Mouse (Mus musculus) liver, adult 2 months (tissue): ENCODE measurements at regions not wholly inside any gene's neighbourhood (a gene's known extent, or its start where the extent isn't known, plus 50 kb on each side); places are given as distances from the start of the nearest gene placed in this dataset.
"Not testable (repeated sequence)": the region's sequence is repeated elsewhere in the genome, so short reads cannot be mapped to it uniquely, and the experiment has no call there.

ENCODE experiments used
- DNase-seq: peaks from one replicate; pipeline ENCODE4 v3.0.0-alpha.2; 2011; ENCODE audit warnings: low read depth, low spot score; ENCODE audit errors: extremely low read depth
- H3K27ac ChIP-seq: fragments of 200-500 bp; replicated peaks from 2 replicates; pipeline ENCODE4 v1.5.1; 2012; ENCODE audit warnings: low read depth, mild to moderate bottlenecking, control low read depth, inconsistent platforms, low read length; ENCODE audit not compliant: insufficient read depth
- H3K27me3 ChIP-seq: fragments of 200-500 bp; 2 replicates; pipeline ENCODE4 v1.6.1; 2012; ENCODE audit warnings: mild to moderate bottlenecking, moderate library complexity, low read length, inconsistent platforms; ENCODE audit not compliant: control insufficient read depth, insufficient read depth
- H3K36me3 ChIP-seq: fragments of 200-500 bp; 2 replicates; pipeline ENCODE4 v1.6.1; 2012; ENCODE audit warnings: low read length, inconsistent platforms; ENCODE audit not compliant: control insufficient read depth, insufficient read depth
- H3K4me1 ChIP-seq: fragments of 200-500 bp; 2 replicates; pipeline ENCODE4 v1.6.1; 2011; ENCODE audit warnings: low read length; ENCODE audit not compliant: control insufficient read depth, insufficient read depth
- H3K4me3 ChIP-seq: fragments of 200-500 bp; 2 replicates; pipeline ENCODE4 v1.5.1; 2011; ENCODE audit warnings: low read depth, mild to moderate bottlenecking, control low read depth, low read length, moderate library complexity; ENCODE audit not compliant: insufficient read depth
- H3K79me2 ChIP-seq: fragments of 200-500 bp; 2 replicates; pipeline ENCODE4 v1.6.1; 2012; ENCODE audit warnings: inconsistent platforms, mild to moderate bottlenecking, low read length, moderate library complexity; ENCODE audit not compliant: control insufficient read depth, insufficient read depth
- H3K9ac ChIP-seq: fragments of 200-500 bp; 2 replicates; pipeline ENCODE4 v1.6.1; 2012; ENCODE audit warnings: low read depth, mild to moderate bottlenecking, control low read depth, inconsistent platforms, low read length
- CTCF ChIP-seq: fragments of 200-500 bp; IDR thresholded peaks from 2 replicates; pipeline ENCODE4 v1.5.1; 2011; ENCODE audit warnings: low read depth, low read length, control low read depth
- POLR2A ChIP-seq: fragments of 200-500 bp; IDR thresholded peaks from 2 replicates; pipeline ENCODE4 v1.6.1; 2011; ENCODE audit warnings: low read length, control low read depth; ENCODE audit not compliant: insufficient read depth; ENCODE audit errors: extremely low read depth
- WGBS: fragments of 180-500 bp; shearing (Covaris S2); methylation state at CpG from one replicate; pipeline ENCODE4 v1.1.7; 2018; 5-methylcytosine and 5-hydroxymethylcytosine counted together

- Histone ChIP-seq H3K4me1 (no peaks in the 10 kb centered on the region), H3K27me3 (no peaks in the 10 kb centered on the region), H3K27ac (no peak overlapping the region), H3K4me3 (no peak overlapping the region), H3K9ac (no peak overlapping the region), H3K79me2 (no peaks in the 10 kb centered on the region), H3K36me3 (no peaks in the 10 kb centered on the region)
- DNase-seq = no peak
- WGBS = 64% methylated on average over 1 of the region's 1 CpGs
- TF ChIP-seq POLR2A = no peak
- TF ChIP-seq CTCF = no peak
Measured at GRCm38 (mm10) chr6:14456394-14456793, 298.7 kb downstream of the Ppp1r3a start.

GRCm38 (mm10) chr6:14453321-14453720 is 301.8 kb downstream of the Ppp1r3a start:
- 66% methylated on average over 3 of the region's 3 CpGs for WGBS
- H3K27me3 ChIP-seq, H3K4me3 ChIP-seq, H3K4me1 ChIP-seq, H3K27ac ChIP-seq, H3K9ac ChIP-seq, DNase-seq, H3K36me3 ChIP-seq, H3K79me2 ChIP-seq: not testable (repeated sequence)

DNA sequence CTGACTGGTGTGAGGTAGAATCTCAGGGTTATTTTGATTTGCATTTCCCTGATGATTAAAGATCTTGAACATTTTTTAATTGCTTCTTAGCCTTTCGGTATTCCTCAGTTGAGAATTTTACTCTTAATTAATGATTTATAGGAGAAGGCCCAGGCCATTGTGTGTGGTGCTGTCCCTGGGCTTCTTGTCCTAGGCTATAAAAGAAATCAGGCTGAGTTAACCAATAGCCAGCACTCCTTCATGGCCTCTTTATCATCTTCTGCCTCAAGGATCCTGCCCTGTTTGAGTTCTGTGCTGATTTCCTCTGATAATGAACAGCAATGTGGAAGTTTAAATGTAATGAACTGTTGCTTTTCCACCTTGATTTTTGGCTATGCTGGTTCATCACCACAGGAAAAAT is 323.3 kb downstream of the Ppp1r3a start:
- Histone ChIP-seq H3K36me3 (no peaks in the 10 kb centered on the region), H3K4me3 (no peak overlapping the region)
- WGBS = 85% methylated on average over 1 of the region's 1 CpGs

DNA sequence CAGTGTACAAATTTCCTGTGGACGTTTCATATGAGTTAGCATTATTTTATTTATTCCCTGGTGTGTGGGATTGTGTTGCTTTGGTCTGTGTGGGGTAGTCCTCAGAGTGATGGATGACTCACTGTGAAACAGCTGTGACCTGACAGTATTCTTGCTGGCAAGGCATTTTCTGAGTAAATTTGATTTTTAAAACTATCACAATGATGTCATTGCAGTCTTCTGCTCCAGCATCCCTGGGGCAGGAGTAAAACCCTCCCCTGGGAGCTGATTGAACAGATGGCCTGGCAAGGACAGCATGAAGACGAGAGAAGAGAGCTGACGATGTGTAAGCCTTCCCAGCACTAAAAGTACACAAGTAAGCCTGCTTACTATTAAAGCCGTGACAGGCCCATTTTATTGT is 345.3 kb downstream of the Ppp1r3a start:
- H3K79me2 ChIP-seq = no peaks in the 10 kb centered on the region
- DNase-seq = no peak
- no peaks in the 10 kb centered on the region for H3K27me3 ChIP-seq
- H3K27ac ChIP-seq = no peak overlapping the region
- H3K4me1 ChIP-seq = no peaks in the 10 kb centered on the region
- H3K4me3 ChIP-seq = no peak overlapping the region
- 46% methylated on average over 4 of the region's 4 CpGs for WGBS
- H3K9ac ChIP-seq = no peak overlapping the region
- TF ChIP-seq CTCF = no peak
- TF ChIP-seq POLR2A = no peak
- no peaks in the 10 kb centered on the region for H3K36me3 ChIP-seq

More for the DNA sequence above, 323.3 kb downstream of the Ppp1r3a start:
- H3K79me2 ChIP-seq = no peaks in the 10 kb centered on the region
- no peak for DNase-seq
- H3K4me1 ChIP-seq = no peaks in the 10 kb centered on the region
- H3K27ac ChIP-seq = no peak overlapping the region
- H3K27me3 ChIP-seq = no peaks in the 10 kb centered on the region
- H3K9ac ChIP-seq = no peak overlapping the region
- TF ChIP-seq POLR2A = no peak
- no peak for TF ChIP-seq CTCF

DNA sequence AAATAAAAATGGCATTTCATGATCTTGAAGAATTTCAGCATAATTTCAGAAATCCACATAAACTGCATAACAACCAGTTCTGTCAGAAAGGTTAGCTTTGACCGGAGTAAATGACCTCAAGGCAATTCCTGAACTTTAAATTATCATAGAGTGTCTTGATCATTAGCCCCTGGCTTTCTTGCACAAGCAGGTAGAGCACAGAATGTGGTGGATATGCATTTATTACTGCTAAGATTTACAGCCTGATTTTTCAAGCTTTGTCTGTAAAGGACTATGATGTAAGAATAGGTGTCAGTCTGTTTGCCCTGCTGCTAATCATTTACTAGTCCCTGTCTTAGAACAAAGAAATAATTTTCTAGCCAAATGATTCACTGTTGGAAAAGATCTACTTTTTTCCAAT is 347.3 kb downstream of the Ppp1r3a start:
- no peak overlapping the region for H3K4me3 ChIP-seq
- WGBS = 73% methylated on average over 1 of the region's 1 CpGs
- no peak for DNase-seq
- no peaks in the 10 kb centered on the region for H3K36me3 ChIP-seq
- no peaks in the 10 kb centered on the region for H3K79me2 ChIP-seq
- no peaks in the 10 kb centered on the region for H3K4me1 ChIP-seq
- H3K9ac ChIP-seq = no peak overlapping the region
- no peaks in the 10 kb centered on the region for H3K27me3 ChIP-seq
- no peak overlapping the region for H3K27ac ChIP-seq
- TF ChIP-seq CTCF (no peak), POLR2A (no peak)

DNA sequence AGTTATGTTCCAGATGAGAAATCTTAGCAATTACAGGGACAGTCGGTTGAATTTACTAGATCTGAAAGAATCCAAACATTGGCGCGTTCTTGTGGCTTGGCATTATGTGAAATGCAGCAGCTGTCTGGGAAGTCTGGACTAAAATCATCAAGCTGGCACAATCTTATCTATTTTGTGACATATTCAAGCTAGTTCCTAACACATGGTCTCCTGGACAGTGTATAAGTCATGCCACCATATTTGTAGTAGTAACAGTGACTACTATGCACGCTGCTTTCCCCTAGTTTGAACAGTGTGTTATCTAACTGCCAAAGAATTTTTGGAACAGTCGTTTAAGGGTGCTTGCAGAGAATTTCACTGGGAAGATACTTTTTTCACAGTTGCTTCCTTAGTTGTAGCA is 396.8 kb downstream of the Ppp1r3a start:
- H3K36me3 ChIP-seq = no peaks in the 10 kb centered on the region
- H3K9ac ChIP-seq = no peak overlapping the region
- no peak overlapping the region for H3K27ac ChIP-seq
- no peaks in the 10 kb centered on the region for H3K4me1 ChIP-seq
- H3K4me3 ChIP-seq = no peak overlapping the region
- no peaks in the 10 kb centered on the region for H3K79me2 ChIP-seq
- WGBS = 71% methylated on average over 5 of the region's 5 CpGs
- no peaks in the 10 kb centered on the region for H3K27me3 ChIP-seq
- TF ChIP-seq CTCF = no peak
- no peak for TF ChIP-seq POLR2A
- no peak for DNase-seq
